Mouse (Mus musculus) erythroblast, embryonic 14.5 days (primary cell): ENCODE data around the gene Tent5b.

Experiments
- GATA1 ChIP-seq: IDR thresholded peaks from 2 replicates; pipeline ENCODE4 v1.6.1; 2012; ENCODE audit warnings: low read length, inconsistent platforms, mixed read lengths
- TAL1 ChIP-seq: IDR thresholded peaks from 3 replicates; pipeline ENCODE4 v1.6.1; 2012; ENCODE audit warnings: low read length, inconsistent platforms, mixed read lengths

DNA sequence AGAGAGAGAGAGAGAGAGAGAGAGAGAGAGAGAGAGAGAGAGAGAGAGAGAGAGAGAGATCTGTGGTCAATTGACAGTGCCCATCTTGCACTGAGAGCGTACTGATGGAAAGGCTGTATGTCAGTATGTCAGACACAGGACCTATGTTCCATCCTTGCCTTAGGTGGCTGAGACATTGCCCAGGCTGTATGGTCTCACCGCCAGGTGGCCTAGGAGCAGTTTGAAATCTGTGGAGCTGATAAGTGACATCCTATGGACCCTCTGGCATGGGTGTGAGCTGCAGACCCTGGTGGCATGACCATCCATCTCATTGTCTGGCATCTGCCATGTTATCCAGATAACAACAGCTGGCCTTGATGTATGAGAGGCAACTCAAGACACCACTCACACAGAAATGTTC, 6.1 kb upstream of the Tent5b start:
- TF ChIP-seq TAL1 (no peak), GATA1 (no peak)
